Mouse (Mus musculus) megakaryocyte, embryonic 14.5 days (primary cell): ENCODE results near the gene Dnajc25.

Source experiments
- FLI1 ChIP-seq: IDR thresholded peaks from 2 replicates; pipeline ENCODE4 v1.6.1; 2012; ENCODE audit warnings: low read length, inconsistent platforms, mixed read lengths
- GATA1 ChIP-seq: IDR thresholded peaks from 3 replicates; pipeline ENCODE4 v1.6.1; 2012; ENCODE audit warnings: mixed read lengths, low read length, inconsistent platforms, borderline replicate concordance

DNA sequence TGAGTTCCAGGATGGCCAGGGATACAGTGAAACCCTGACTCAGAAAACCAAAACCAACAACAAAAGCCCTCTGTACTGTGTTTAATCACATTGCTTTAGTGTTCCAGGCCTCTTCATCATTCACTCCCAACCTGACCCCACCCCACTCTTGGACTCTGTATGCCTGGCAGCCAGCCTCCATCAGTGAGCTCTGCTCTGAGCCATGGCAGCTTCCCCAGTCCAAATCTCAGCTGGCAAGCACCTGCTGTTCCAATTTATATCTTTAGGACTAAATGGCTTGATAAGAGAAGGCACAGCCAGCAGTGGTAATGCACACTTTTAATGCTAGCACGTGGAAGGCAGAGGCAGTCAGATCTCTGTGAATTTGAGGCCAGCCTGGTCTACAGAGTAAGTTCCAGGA is 29.7 kb upstream of the Dnajc25 start:
- TF ChIP-seq GATA1 (no peak), FLI1 (no peak)
